Mouse (Mus musculus): ENCODE results near the gene Mcoln3. TPM values are rescaled to one million over a fixed set of nuclear protein-coding genes. Genes with fewer than 3 reads are reported as not detected.

Gene Mcoln3
- total RNA-seq, 1 experiment from 2014 or later: 6.9 TPM

DNA sequence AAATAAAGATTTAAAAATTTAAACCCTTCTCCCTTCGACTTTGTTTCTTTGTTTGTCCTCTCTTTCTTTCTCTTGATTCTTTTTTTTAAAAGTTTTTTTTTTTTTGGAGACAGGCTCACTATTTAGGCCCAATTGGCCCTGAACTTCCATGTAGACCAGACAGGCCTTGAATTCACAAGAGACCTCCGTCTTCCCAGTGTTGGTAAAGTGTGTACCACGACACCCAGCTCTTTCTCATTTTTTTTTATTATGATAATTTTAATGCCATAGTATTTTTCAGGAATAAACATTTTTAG, 4.8 kb downstream of the Mcoln3 start:
- ATAC-seq (replicated peaks in 1 of 2; ENCODE audit: insufficient read depth in 1 of 2, low FRiP score in 2 of 2, low TSS enrichment in 1 of 2, low read depth in 1 of 2, poor library complexity in 2 of 2, severe bottlenecking in 2 of 2): no peak

DNA sequence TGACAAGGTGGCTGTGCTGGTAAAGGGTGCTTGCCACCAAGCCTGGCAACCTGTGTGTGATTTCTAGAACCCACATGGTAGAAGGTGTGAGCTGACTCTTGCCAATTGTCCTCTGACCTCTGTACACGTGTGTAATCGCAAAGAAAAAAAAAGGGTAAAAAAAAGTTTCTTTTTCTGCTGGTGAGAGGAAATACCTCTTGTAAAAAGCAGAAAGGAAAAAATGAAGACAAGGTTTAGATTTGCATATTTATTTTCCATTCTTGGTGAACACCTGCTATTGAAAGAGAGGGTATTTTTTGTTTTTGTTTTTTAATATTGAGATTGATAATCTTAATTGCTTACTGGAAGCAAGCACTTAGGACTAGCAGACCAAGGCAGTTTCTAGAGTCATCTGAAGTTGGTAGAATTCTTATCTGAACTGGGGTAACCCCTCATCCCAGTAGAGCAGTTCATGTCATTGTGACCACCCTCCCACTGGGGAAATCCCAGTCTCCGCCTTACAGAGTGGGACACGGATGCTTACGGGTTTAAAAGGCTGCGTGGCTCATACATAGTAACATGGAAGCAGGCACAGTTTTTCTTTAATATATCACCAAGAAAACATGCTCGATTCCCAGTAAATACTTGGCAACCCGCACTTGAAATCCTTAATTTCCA, 5.7 kb downstream of the Mcoln3 start:
- ATAC-seq (replicated peaks in 1 of 2; ENCODE audit: insufficient read depth in 1 of 2, low FRiP score in 2 of 2, low TSS enrichment in 1 of 2, low read depth in 1 of 2, poor library complexity in 2 of 2, severe bottlenecking in 2 of 2): no peak

DNA sequence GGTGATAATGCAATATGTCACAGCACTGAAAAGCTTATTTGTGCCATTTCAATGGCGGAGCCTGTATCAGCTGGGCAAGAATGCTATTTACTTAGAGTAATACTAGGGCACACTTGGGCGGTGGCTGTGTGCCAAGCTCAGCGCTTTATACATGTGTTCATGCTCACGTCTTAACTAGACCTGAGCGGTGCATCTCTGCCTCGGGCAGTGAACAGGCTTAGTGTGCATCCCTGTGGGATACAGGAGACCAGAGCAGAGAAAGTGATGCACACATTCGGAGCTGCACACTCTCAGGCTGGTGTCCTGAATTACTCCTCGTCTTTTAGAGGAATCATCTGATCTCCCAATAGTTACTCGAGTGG, 6.2 kb downstream of the Mcoln3 start:
- no peak for ATAC-seq (replicated peaks in 1 of 2; ENCODE audit: insufficient read depth in 1 of 2, low FRiP score in 2 of 2, low TSS enrichment in 1 of 2, low read depth in 1 of 2, poor library complexity in 2 of 2, severe bottlenecking in 2 of 2)

DNA sequence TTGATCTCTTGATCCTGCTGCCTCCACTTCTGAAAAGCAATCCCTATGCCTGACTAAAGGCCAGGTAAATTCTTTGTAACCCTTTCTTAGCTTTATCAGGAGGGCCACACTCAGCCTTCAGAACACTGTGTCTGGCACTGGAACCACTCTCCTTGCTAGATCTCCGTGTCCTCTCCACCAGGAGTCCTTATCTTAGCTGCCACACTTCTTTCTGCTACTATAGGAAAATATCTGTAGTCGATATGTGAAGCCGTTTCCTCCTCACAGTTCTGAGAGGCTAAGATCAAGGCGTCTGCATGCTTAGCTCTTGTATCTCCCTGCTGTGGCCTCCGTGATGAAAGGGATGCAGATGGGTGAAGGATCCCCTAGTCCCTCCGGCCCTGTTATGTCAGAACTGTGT, 10.0 kb downstream of the Mcoln3 start:
- peak; percentile 1 to 29; a peak in 1 of 4 replicates for ATAC-seq (replicated peaks in 1 of 2; ENCODE audit: insufficient read depth in 1 of 2, low FRiP score in 2 of 2, low TSS enrichment in 1 of 2, low read depth in 1 of 2, poor library complexity in 2 of 2, severe bottlenecking in 2 of 2)

DNA sequence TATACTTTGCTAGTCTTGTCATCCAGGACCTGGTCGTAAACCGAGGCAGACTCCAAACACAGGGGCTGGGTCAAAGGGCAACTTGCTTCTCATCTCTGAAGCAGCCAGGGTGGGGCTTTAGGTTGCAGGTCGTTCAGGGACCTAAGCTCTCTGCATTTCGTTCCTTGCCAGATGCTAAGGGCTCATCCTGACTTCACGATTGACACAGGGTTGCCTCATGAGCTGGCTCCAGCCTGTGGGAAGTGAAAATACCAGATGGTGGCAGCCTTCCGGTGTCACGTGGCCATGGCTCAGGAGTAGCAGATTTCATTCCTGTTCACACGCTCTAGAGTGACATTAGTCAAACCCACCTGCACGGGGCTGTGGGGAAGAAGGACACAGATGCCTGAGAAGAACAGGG, 17.6 kb downstream of the Mcoln3 start:
- no peak for ATAC-seq (replicated peaks in 1 of 2; ENCODE audit: insufficient read depth in 1 of 2, low FRiP score in 2 of 2, low TSS enrichment in 1 of 2, low read depth in 1 of 2, poor library complexity in 2 of 2, severe bottlenecking in 2 of 2)

DNA sequence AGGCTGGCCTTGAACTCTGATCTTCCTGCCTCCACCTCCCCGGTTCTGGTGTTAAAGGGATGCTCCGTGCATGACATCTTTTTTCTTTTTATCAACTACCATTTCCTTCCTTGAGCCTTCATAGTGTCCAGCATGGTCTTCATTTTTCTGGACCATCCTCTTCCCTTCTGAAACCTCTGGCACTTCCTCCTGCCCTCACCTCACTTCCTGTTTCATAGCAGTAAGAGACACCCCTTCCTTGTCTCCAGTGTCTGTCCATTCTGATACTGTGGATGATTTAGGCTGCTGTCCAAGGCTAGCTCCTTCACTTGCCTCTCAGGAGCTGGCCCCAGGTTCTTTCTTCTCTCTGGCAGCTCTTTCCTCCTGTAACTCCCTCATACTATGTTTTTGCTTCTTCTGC, 18.2 kb downstream of the Mcoln3 start:
- no peak for ATAC-seq (replicated peaks in 1 of 2; ENCODE audit: insufficient read depth in 1 of 2, low FRiP score in 2 of 2, low TSS enrichment in 1 of 2, low read depth in 1 of 2, poor library complexity in 2 of 2, severe bottlenecking in 2 of 2)

DNA sequence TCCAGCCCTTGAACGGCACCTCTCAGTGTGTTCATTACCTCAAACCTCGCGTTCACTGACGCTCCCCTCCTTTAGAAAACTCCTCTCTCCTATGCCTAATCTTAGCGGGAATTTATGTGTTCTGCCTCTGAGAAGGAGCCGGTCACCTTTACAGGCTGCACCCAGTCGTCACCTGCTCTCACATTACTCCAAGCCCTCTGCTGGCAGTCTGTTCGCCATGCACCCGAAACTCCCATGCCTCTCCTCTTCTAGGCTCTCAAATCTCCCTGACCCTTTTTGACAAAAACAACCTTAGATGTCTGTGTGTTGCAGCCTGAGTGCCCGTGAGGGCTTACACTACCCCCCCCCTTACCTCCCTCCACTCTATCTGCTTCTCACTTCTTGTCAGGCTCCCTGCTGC, 19.2 kb downstream of the Mcoln3 start:
- ATAC-seq (replicated peaks in 1 of 2; ENCODE audit: insufficient read depth in 1 of 2, low FRiP score in 2 of 2, low TSS enrichment in 1 of 2, low read depth in 1 of 2, poor library complexity in 2 of 2, severe bottlenecking in 2 of 2): peak; percentile 32 to 53; a peak in 3 of 4 replicates

DNA sequence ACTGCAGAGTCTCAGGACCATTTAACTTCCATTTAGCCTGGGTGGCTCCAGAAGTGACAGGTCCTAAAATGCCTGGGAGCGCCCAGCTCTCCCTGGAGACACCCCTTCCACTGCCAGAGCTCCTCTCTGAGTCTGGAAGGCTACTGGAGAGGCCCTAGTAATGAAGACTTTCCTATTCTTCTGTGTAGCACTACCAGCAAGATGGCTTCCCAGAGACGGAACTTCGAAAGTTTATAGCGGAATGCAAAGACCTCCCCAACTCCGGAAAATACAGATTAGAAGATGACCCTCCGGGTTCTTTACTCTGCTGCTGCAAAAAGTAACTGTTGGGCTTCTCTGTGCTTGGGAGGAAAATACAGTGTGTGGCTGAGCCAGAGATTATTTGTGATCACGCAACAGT, 23.0 kb downstream of the Mcoln3 start:
- no peak for ATAC-seq (replicated peaks in 1 of 2; ENCODE audit: insufficient read depth in 1 of 2, low FRiP score in 2 of 2, low TSS enrichment in 1 of 2, low read depth in 1 of 2, poor library complexity in 2 of 2, severe bottlenecking in 2 of 2)

DNA sequence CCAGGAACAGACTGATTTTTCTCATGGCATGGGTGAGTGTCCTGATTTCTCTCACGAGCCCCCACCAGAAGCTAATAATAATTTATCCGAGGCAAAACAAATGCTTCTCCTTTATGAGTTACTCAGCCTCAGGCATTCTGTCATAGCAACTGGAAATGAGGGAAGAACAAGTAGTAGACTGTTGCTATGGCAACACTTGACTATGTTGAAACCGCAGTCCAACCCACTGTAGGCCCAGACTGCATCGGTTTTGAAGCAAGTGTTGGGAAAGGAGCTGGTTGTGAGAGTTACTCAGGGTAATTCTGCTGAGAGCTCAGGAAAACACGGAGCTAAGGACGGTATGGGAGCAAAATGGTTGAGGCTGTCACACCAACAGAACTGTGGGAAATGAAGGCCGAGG, 25.3 kb downstream of the Mcoln3 start:
- no peak for ATAC-seq (replicated peaks in 1 of 2; ENCODE audit: insufficient read depth in 1 of 2, low FRiP score in 2 of 2, low TSS enrichment in 1 of 2, low read depth in 1 of 2, poor library complexity in 2 of 2, severe bottlenecking in 2 of 2)

DNA sequence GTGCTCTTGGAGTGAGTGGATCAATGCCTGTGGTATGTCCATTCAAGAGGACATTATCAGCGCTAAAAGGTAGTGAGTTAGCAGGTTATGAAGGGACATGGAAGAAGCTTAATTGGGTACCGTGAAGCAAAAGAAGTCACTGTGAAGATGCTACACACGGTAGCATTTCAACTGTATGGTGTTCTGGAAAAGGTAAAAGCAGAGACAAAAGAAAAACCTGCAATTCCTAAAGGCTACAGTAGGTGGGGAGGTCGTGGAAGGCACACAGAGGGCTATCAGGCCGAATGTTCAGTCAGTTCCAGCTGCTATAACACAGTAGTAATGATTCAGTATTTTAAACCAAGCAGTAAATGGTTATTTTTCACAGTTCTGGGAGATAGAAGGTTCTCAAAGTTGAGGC, 28.3 kb downstream of the Mcoln3 start:
- peak in 1 of 2 experiments; percentile 38; a peak in 1 of 4 replicates for ATAC-seq (replicated peaks in 1 of 2; ENCODE audit: insufficient read depth in 1 of 2, low FRiP score in 2 of 2, low TSS enrichment in 1 of 2, low read depth in 1 of 2, poor library complexity in 2 of 2, severe bottlenecking in 2 of 2)

DNA sequence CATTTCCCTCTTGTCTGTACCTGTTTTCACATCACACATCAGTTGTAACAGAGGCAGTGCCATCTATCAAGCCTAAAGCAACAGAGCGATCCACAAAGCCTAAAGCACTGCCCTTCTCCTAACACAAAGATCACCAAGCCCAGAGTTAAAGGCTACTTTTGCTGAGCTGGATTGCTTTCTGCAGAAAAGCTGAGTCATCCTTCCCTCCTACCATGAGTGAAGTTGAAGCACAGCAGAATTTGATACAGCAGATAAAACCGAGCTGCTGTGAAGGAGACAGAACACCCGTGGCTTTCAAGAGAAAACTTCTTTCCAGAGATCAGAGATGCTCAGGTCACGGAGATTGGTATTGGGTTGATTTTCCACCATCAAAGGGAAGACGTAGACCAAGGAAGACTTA, 28.9 kb downstream of the Mcoln3 start:
- ATAC-seq (replicated peaks in 1 of 2; ENCODE audit: insufficient read depth in 1 of 2, low FRiP score in 2 of 2, low TSS enrichment in 1 of 2, low read depth in 1 of 2, poor library complexity in 2 of 2, severe bottlenecking in 2 of 2): peak in 1 of 2 experiments; percentile 28; a peak in 1 of 4 replicates

DNA sequence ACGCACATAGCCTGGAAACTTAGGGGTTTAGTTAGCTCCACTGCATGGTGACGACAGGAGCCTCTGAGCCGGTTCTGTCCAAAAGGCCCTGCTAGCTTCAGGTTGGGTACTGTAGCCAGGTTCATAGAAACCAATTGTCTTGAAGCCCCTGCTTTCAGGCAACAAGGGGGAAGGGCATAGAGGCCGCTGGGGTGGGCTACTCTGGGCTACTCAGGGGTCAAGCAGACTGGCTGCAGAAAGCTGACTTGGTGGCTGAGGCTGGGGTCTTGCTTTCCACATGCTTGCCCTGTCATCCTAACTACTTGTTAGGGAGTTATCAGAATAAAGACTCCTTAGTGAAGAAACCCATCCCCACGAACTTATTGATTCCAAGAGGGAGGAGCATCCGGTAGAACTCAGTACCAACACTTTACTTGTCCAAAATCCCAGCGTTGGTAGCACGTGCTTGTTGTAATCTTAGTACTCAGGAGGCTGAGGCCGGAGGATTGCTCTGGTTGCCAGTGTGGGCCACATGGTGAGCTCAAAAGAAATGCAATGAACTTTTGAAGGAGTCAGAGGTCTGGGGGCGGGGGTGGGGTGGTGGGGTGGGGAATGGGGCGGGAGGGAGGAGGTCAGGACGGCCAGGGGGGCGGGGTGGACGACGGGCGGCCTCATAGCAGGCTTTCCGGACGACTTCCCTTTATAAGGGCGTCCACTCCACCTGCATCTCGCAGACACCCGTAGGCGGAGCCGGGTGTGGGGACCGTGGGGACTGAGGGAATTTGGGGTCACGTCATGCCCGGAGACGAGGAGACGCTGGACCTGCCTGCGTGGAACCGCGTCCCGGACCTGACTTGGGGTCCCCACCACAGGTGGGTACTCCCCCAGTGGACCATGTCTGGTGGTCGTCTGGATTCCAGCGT, 32.2 kb downstream of the Mcoln3 start, which contains the start of gene Mcoln2:
Mcoln2 (plus strand) TSS at position 678 of the 902 bp plus-strand sequence.
- ATAC-seq (replicated peaks in 1 of 2; ENCODE audit: insufficient read depth in 1 of 2, low FRiP score in 2 of 2, low TSS enrichment in 1 of 2, low read depth in 1 of 2, poor library complexity in 2 of 2, severe bottlenecking in 2 of 2): peak; percentile 61 to 62

DNA sequence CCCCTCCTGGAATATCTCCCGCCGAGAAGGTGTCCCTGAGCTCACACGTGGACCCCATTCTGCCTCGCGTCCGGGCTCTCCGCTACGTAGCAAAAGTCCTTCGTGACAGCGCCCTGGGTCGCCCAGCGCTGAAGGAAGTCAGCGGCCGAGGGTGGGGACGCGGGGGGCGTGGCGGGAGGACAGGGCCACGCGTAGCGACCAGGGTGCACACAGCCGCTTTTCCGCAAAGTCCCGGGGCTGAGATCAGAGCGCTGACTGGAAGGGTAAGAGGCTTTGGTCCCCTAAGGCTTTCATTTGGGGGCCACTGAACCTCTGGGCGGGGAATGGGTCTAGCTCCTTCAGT, 32.8 kb downstream of the Mcoln3 start:
- peak; percentile 69 to 72 for ATAC-seq (replicated peaks in 1 of 2; ENCODE audit: insufficient read depth in 1 of 2, low FRiP score in 2 of 2, low TSS enrichment in 1 of 2, low read depth in 1 of 2, poor library complexity in 2 of 2, severe bottlenecking in 2 of 2)

DNA sequence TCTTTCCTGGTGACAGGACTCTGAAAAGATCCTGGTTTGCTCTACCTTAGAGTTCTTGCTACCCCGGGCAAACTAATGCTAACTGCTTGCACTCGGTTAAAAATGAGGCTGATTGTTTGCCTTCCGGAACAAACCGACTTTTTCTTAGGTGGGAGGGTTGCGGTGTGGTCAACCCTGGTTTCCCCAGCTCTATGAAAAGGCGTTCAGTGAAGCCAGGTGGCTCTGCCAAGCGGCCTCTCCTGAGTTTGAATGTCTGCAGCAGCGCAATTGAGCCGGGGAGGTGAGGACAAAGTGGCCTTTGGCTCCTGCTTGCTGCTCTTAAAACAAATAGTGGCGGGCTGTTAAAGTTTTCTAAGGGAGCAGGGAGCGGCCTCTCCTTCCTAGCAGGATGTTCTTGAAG, 33.3 kb downstream of the Mcoln3 start:
- peak; percentile 41 to 55; a peak in 3 of 4 replicates for ATAC-seq (replicated peaks in 1 of 2; ENCODE audit: insufficient read depth in 1 of 2, low FRiP score in 2 of 2, low TSS enrichment in 1 of 2, low read depth in 1 of 2, poor library complexity in 2 of 2, severe bottlenecking in 2 of 2)

DNA sequence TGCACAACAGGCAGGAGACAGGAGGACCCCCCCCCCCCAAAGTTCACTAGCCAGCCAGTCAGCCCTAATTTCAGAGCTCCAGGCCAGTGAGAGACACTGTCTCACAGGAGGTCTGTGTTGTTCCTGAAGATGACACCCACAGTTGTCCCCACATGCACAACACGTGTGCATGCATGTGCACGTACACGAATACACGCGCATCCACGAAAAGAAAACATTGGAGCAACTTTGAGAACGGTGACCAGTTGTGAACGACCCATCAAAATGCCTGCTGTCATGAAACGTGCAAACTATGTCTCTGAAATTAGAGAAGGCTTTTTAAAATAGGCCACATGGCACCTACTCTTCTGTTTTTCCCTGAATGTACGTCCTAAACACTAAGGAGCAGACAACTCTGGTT, 34.1 kb downstream of the Mcoln3 start:
- ATAC-seq (replicated peaks in 1 of 2; ENCODE audit: insufficient read depth in 1 of 2, low FRiP score in 2 of 2, low TSS enrichment in 1 of 2, low read depth in 1 of 2, poor library complexity in 2 of 2, severe bottlenecking in 2 of 2): no peak

DNA sequence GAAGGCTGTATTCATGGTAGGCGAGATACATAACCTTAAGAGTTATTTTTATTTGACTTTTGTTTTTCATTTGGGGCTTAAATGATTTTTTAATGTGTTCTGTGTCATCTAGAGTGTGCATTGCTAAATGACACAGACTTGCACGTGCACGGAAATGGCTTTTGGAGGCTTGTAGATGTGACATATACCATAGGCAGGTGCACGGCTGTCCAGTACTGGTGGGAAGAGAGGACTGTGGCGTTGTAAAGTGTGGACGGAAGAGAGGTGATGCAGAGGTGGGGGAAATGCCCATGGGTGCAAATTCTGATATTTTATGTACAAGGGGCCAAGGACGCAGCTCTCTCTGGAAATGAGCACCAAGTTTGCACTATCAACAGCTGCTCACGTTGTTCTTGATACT, 34.5 kb downstream of the Mcoln3 start:
- ATAC-seq (replicated peaks in 1 of 2; ENCODE audit: insufficient read depth in 1 of 2, low FRiP score in 2 of 2, low TSS enrichment in 1 of 2, low read depth in 1 of 2, poor library complexity in 2 of 2, severe bottlenecking in 2 of 2): no peak

DNA sequence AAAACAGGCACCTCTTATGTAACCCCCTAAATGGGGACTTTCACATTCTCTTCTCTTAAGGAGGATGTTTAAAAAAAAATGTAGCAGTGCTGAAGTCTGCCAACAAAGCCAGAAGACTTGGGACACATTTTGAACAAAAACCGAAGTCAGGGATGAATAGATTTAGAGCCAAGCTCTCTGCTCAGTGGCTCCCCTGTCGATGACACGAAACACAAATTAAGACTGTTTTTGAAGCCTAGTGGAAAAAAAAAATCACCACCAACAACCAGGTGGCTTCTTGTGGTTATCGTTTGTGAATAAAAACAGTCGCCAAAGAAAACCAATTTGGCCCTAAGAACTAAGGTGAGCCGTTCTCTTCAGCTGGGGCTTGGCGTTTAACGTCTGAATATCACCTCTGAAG, 35.1 kb downstream of the Mcoln3 start:
- no peak for ATAC-seq (replicated peaks in 1 of 2; ENCODE audit: insufficient read depth in 1 of 2, low FRiP score in 2 of 2, low TSS enrichment in 1 of 2, low read depth in 1 of 2, poor library complexity in 2 of 2, severe bottlenecking in 2 of 2)

DNA sequence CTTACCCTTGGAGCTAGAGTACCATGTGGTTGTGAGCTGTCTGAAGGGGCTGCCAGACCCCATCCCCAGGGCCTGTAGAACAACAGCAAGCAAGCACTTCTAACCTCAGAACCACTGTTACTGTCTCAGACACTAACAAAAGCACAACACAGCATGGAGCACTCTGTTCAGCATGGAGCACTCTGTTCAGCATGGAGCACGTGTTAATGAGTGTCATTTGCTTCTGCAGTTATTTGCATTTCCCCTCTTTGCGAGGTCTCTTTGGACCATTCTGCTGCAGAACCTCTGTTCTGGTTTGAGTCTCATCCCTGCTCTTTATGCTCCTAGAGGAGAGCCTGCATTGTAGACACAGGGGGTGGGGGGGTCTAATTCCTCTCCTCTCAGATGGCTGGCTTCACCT, 35.7 kb downstream of the Mcoln3 start:
- no peak for ATAC-seq (replicated peaks in 1 of 2; ENCODE audit: insufficient read depth in 1 of 2, low FRiP score in 2 of 2, low TSS enrichment in 1 of 2, low read depth in 1 of 2, poor library complexity in 2 of 2, severe bottlenecking in 2 of 2)

Measured in hematopoietic stem cell, adult 5-6 weeks (primary cell).